Mouse (Mus musculus) brain, adult 2 months (tissue): ENCODE data around the gene Tmem132e.
A peak's percentile ranks its signal among the peaks of the same experiment; 100 is the strongest.

Experiments
- DNase-seq: peaks from one replicate; pipeline ENCODE4 v3.0.0; 2011; ENCODE audit warnings: low read depth, low spot score

Tmem132e gene

GRCm38 (mm10) chr11:82388371-82389313, at the start of gene Tmem132e:
Gene Tmem132e, plus strand, starts transcription at chr11:82388900.
- DNase-seq, result peak; percentile 40

- DNase-seq, result peak; percentile 25
Measured at GRCm38 (mm10) chr11:82339921-82340401, 48.7 kb upstream of the Tmem132e start.

- DNase-seq, result peak; percentile 15
Measured at GRCm38 (mm10) chr11:82340416-82340815, 48.3 kb upstream of the Tmem132e start.

GRCm38 (mm10) chr11:82340900-82341299, 47.8 kb upstream of the Tmem132e start:
- DNase-seq, result no peak

GRCm38 (mm10) chr11:82351039-82351438, 37.7 kb upstream of the Tmem132e start:
- peak; percentile 70 for DNase-seq

- DNase-seq, result no peak
Measured at GRCm38 (mm10) chr11:82370151-82370550, 18.5 kb upstream of the Tmem132e start.

- no peak for DNase-seq
Measured at GRCm38 (mm10) chr11:82371577-82371976, 17.1 kb upstream of the Tmem132e start.

GRCm38 (mm10) chr11:82380606-82381202, 8.0 kb upstream of the Tmem132e start:
- no peak for DNase-seq

GRCm38 (mm10) chr11:82386970-82387540, 1.6 kb upstream of the Tmem132e start:
- DNase-seq, result peak; percentile 89

GRCm38 (mm10) chr11:82387711-82388341, 874 bp upstream of the Tmem132e start:
- peak; percentile 39 for DNase-seq

- DNase-seq, result peak; percentile 51
Measured at GRCm38 (mm10) chr11:82389396-82390291, 944 bp downstream of the Tmem132e start.

GRCm38 (mm10) chr11:82392341-82392740, 3.6 kb downstream of the Tmem132e start:
- DNase-seq, result peak; percentile 80

- DNase-seq, result peak; percentile 35
Measured at GRCm38 (mm10) chr11:82399621-82400020, 10.9 kb downstream of the Tmem132e start.

GRCm38 (mm10) chr11:82405641-82406040, 16.9 kb downstream of the Tmem132e start:
- no peak for DNase-seq

- no peak for DNase-seq
Measured at GRCm38 (mm10) chr11:82406358-82407221, 17.9 kb downstream of the Tmem132e start.

- DNase-seq, result no peak
Measured at GRCm38 (mm10) chr11:82412496-82412895, 23.8 kb downstream of the Tmem132e start.

- DNase-seq, result peak; percentile 62
Measured at GRCm38 (mm10) chr11:82418337-82419041, 29.8 kb downstream of the Tmem132e start.

- no peak for DNase-seq
Measured at GRCm38 (mm10) chr11:82421909-82422308, 33.2 kb downstream of the Tmem132e start.

GRCm38 (mm10) chr11:82423521-82423920, 34.8 kb downstream of the Tmem132e start:
- DNase-seq, result no peak
